Mouse (Mus musculus) lung, embryonic 15.5 days (tissue): ENCODE measurements around the gene Apln. TPM values are rescaled to one million over a fixed set of nuclear protein-coding genes. Genes with fewer than 3 reads are reported as not detected.

Experiments used
- ATAC-seq: fragments of 200-750 bp; cut with Nextera tagmentation; 2 replicates; pipeline ENCODE4 v1.8.0; 2017; ENCODE audit warnings: moderate number of reproducible peaks, borderline replicate concordance; ENCODE audit not compliant: low FRiP score, low TSS enrichment; ENCODE audit errors: extremely low read depth
- H3K27ac ChIP-seq: fragments of 300-500 bp; sonication (generic); 2 replicates; pipeline ENCODE4 v1.5.1; 2015; ENCODE audit warnings: moderate library complexity, mild to moderate bottlenecking, inconsistent platforms
- H3K27me3 ChIP-seq: fragments of 300-500 bp; sonication (generic); 2 replicates; pipeline ENCODE4 v1.6.1; 2015; ENCODE audit warnings: inconsistent platforms
- H3K36me3 ChIP-seq: fragments of 300-500 bp; sonication (generic); 2 replicates; pipeline ENCODE4 v1.6.1; 2015; ENCODE audit warnings: inconsistent platforms
- H3K4me1 ChIP-seq: fragments of 300-500 bp; sonication (generic); 2 replicates; pipeline ENCODE4 v1.6.1; 2015; ENCODE audit warnings: inconsistent platforms
- H3K4me2 ChIP-seq: fragments of 300-500 bp; sonication (generic); 2 replicates; pipeline ENCODE4 v1.6.1; 2015; ENCODE audit warnings: inconsistent platforms, mild to moderate bottlenecking, moderate library complexity
- H3K4me3 ChIP-seq: fragments of 300-500 bp; sonication (generic); 2 replicates; pipeline ENCODE4 v1.5.1; 2015; ENCODE audit warnings: mild to moderate bottlenecking, inconsistent platforms
- H3K9ac ChIP-seq: fragments of 300-500 bp; sonication (generic); 2 replicates; pipeline ENCODE4 v1.6.1; 2015; ENCODE audit warnings: inconsistent platforms
- H3K9me3 ChIP-seq: fragments of 300-500 bp; sonication (generic); 2 replicates; pipeline ENCODE4 v1.6.1; 2016; ENCODE audit warnings: inconsistent platforms
- WGBS: fragments of 180-500 bp; shearing (Covaris S2); methylation state at CpG from one replicate; pipeline ENCODE4 v1.1.7; 2015; 5-methylcytosine and 5-hydroxymethylcytosine counted together
- polyA plus RNA-seq: library from polyadenylated mRNA; unstranded; fragments of >200 nt; fragmentation: Nextera tagmentation; extraction: Ambion mirVana; gene quantifications from 2 replicates; pipeline ENCODE4 v1.2.1, GENCODE M21; 2015

The Apln gene
- polyA plus RNA-seq, 1 experiment from 2014 or later = 13.4 TPM

GRCm38 (mm10) chrX:48046315-48046714 lies 11.7 kb upstream of the Apln start:
- Histone ChIP-seq H3K27ac (no peak overlapping the region), H3K27me3 (no peaks in the 10 kb centered on the region), H3K9ac (no peak overlapping the region), H3K4me1 (no peaks in the 10 kb centered on the region), H3K36me3 (no peaks in the 10 kb centered on the region), H3K4me2 (no peak overlapping the region), H3K9me3 (no peaks in the 10 kb centered on the region), H3K4me3 (no peak overlapping the region)
- 72% methylated on average over 2 of the region's 2 CpGs for WGBS
- no peak for ATAC-seq

GRCm38 (mm10) chrX:48044261-48044660 lies 9.6 kb upstream of the Apln start:
- 72% methylated on average over 1 of the region's 1 CpGs for WGBS
- no peak overlapping the region for H3K27ac ChIP-seq

GRCm38 (mm10) chrX:48042748-48043147 lies 8.1 kb upstream of the Apln start:
- Histone ChIP-seq H3K9ac (no peak overlapping the region), H3K4me1 (no peaks in the 10 kb centered on the region), H3K27ac (no peak overlapping the region), H3K4me2 (no peak overlapping the region), H3K4me3 (no peak overlapping the region), H3K27me3 (no peaks in the 10 kb centered on the region), H3K9me3 (no peaks in the 10 kb centered on the region), H3K36me3 (no peaks in the 10 kb centered on the region)
- WGBS = 49% methylated on average over 4 of the region's 4 CpGs
- ATAC-seq = no peak

More at GRCm38 (mm10) chrX:48044261-48044660, 9.6 kb upstream of the Apln start:
- H3K9me3 ChIP-seq = no peaks in the 10 kb centered on the region
- H3K4me3 ChIP-seq = no peak overlapping the region
- H3K4me1 ChIP-seq = no peaks in the 10 kb centered on the region
- no peak overlapping the region for H3K4me2 ChIP-seq
- no peaks in the 10 kb centered on the region for H3K27me3 ChIP-seq
- no peaks in the 10 kb centered on the region for H3K36me3 ChIP-seq
- no peak overlapping the region for H3K9ac ChIP-seq
- ATAC-seq = no peak

GRCm38 (mm10) chrX:48040379-48040778 lies 5.7 kb upstream of the Apln start:
- H3K27ac ChIP-seq = no peak overlapping the region
- ATAC-seq = no peak
- no peaks in the 10 kb centered on the region for H3K36me3 ChIP-seq
- H3K4me3 ChIP-seq = no peak overlapping the region
- no peak overlapping the region for H3K9ac ChIP-seq
- no peaks in the 10 kb centered on the region for H3K4me1 ChIP-seq
- no peak overlapping the region for H3K4me2 ChIP-seq
- 68% methylated on average over 3 of the region's 3 CpGs for WGBS
- H3K27me3 ChIP-seq = no peaks in the 10 kb centered on the region; the same call in 1 of the 2 replicates
- no peaks in the 10 kb centered on the region for H3K9me3 ChIP-seq

GRCm38 (mm10) chrX:48033766-48034143 lies 898 bp downstream of the Apln start:
- peak; percentile 41; the same call in 1 of the 2 replicates for ATAC-seq
- 13% methylated on average over 11 of the region's 11 CpGs for WGBS
- Histone ChIP-seq H3K36me3 (no peaks in the 10 kb centered on the region), H3K27ac (no peak overlapping the region), H3K4me2 (peak overlapping the region; percentile 74), H3K27me3 (no peaks in the 10 kb centered on the region; the same call in 1 of the 2 replicates), H3K9ac (peak overlapping the region; percentile 45; the same call in 1 of the 2 replicates), H3K9me3 (no peaks in the 10 kb centered on the region), H3K4me3 (peak overlapping the region; percentile 49), H3K4me1 (peaks cover 6% of the 10 kb centered on the region)

DNA sequence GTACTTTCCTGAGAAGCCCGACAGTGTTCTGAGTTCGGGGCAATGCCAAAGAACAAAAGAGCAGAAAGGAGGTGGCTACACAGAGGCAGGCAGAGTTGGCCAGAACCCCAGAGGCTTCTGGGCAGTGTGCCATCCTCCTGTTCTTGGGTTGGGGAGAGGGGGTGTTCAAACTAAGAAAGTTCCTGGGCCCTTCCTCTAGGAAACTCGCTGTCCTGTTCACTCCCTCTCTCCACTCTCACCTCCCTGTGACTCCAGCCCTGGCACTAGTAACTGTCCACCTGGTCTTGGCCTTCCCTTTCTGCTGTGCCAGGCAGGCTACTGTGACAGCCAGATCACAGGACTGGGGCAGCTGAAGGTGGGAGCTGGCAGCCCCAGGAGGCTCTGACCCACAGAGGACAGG lies 1.6 kb downstream of the Apln start:
- H3K9me3 ChIP-seq = no peaks in the 10 kb centered on the region
- no peak for ATAC-seq
- WGBS = 41% methylated on average over 3 of the region's 3 CpGs
- H3K4me1 ChIP-seq = peaks cover 6% of the 10 kb centered on the region
- no peak overlapping the region for H3K27ac ChIP-seq
- H3K9ac ChIP-seq = 0 out of 2 replicates have a peak overlapping the region, but pooled peaks have one; percentile 16
- H3K27me3 ChIP-seq = no peaks in the 10 kb centered on the region; the same call in 1 of the 2 replicates
- H3K36me3 ChIP-seq = no peaks in the 10 kb centered on the region
- peak overlapping the region; percentile 74 for H3K4me2 ChIP-seq
- H3K4me3 ChIP-seq = peak overlapping the region; percentile 49

DNA sequence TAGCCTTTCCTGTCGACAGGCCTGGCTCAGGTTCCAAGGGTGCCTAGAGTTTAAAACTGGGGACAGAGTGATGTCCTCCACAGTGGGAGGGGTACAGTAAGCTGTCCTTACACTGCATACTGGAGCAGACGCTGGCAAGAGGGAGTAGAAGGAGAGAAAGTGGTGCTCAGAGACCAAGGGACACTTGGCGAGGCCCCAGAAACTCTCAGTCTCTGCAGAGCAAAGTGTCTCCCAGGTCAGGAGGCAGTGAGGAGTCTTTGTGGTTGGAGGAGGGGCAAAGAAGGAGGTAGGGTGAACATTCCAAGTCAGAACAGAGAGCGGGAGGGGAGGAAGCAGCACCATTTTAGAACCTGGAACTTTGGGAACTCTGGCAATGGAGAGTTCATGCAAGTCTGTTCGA lies 2.8 kb downstream of the Apln start:
- Histone ChIP-seq H3K27me3 (no peaks in the 10 kb centered on the region; the same call in 1 of the 2 replicates), H3K9ac (no peak overlapping the region), H3K27ac (no peak overlapping the region), H3K4me2 (no peak overlapping the region; the same call in 1 of the 2 replicates), H3K36me3 (no peaks in the 10 kb centered on the region), H3K4me1 (peaks cover 6% of the 10 kb centered on the region), H3K9me3 (no peaks in the 10 kb centered on the region), H3K4me3 (no peak overlapping the region)
- ATAC-seq = no peak
- WGBS = 53% methylated on average over 5 of the region's 5 CpGs

DNA sequence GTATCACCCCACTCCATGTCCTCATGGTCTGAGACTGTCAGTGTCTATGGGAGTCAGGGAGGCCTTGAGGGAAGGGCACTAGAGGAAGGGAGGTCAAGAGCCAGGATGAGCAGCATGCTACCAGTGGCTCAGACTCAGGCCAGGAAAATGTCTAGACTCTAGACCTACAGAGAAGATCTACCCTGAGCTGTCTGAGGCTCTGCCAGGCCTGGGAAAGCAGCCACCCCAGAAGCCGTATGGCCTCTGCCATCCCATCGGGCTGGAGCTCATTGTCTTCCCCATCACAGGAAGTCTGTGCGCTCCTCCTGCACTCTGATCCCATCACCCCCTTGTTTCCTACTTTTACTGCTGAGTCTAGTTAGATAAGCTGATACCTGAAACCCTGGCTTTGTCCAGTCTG lies 4.1 kb downstream of the Apln start:
- H3K36me3 ChIP-seq = no peaks in the 10 kb centered on the region
- no peak overlapping the region for H3K9ac ChIP-seq
- 79% methylated on average over 3 of the region's 3 CpGs for WGBS
- H3K27ac ChIP-seq = no peak overlapping the region
- no peak overlapping the region for H3K4me2 ChIP-seq
- no peaks in the 10 kb centered on the region for H3K9me3 ChIP-seq
- H3K27me3 ChIP-seq = no peaks in the 10 kb centered on the region; the same call in 1 of the 2 replicates
- no peak for ATAC-seq
- no peak overlapping the region for H3K4me3 ChIP-seq
- H3K4me1 ChIP-seq = peaks cover 6% of the 10 kb centered on the region

DNA sequence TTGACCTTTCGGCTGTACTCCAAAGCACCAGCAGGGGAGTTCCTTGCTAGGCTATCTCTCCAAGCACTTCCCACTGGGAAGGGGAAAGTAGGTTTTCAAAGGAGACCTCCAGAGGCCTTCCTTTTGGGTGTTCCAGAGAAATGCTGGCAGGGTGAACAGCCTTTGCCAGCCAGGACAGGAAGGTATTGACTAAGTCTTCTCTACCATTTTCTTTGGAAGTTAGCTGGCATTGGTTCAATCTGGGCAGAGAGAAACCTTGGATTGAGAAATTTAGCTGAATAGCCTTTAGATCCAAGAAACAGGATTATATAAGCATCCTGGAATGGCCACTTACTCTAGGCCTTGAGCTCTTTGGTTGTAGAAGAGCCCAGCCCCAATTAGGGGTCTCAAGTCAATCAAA lies 11.8 kb downstream of the Apln start:
- no peak overlapping the region for H3K4me3 ChIP-seq
- no peak for ATAC-seq
- no peaks in the 10 kb centered on the region for H3K4me1 ChIP-seq
- 78% methylated on average over 1 of the region's 1 CpGs for WGBS
- H3K9me3 ChIP-seq = no peaks in the 10 kb centered on the region
- H3K36me3 ChIP-seq = no peaks in the 10 kb centered on the region
- H3K4me2 ChIP-seq = no peak overlapping the region
- H3K27me3 ChIP-seq = peaks cover 7% of the 10 kb centered on the region; the same call in 1 of the 2 replicates
- H3K27ac ChIP-seq = no peak overlapping the region
- no peak overlapping the region for H3K9ac ChIP-seq

GRCm38 (mm10) chrX:48019940-48020339 lies 14.7 kb downstream of the Apln start:
- no peak overlapping the region for H3K4me2 ChIP-seq
- ATAC-seq = no peak
- no peaks in the 10 kb centered on the region for H3K4me1 ChIP-seq
- no peaks in the 10 kb centered on the region for H3K36me3 ChIP-seq
- H3K4me3 ChIP-seq = no peak overlapping the region
- peaks cover 7% of the 10 kb centered on the region; the same call in 1 of the 2 replicates for H3K27me3 ChIP-seq
- 16% methylated on average over 5 of the region's 5 CpGs for WGBS
- H3K9me3 ChIP-seq = no peaks in the 10 kb centered on the region
- no peak overlapping the region for H3K9ac ChIP-seq
- no peak overlapping the region for H3K27ac ChIP-seq

DNA sequence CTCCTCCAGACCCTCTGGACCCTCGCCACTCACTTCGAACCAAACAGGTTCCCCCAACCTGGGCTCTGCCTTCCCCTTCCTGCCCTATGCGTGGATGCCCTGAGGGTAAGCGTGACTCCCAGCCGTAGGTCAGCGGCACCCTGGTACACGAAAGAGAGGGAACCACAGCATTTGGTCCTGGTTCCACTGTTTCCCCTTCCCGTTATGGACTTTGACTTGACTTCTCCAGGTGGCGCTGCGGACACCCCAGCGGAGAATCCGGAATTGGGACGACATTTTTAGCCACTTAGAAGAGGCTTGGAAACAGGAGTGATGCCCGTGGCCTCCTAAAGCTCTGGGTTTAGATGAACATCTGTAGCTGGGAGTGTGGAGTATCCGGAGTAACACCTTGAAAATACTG lies 15.3 kb downstream of the Apln start:
- Histone ChIP-seq H3K9ac (no peak overlapping the region), H3K9me3 (no peaks in the 10 kb centered on the region), H3K27ac (no peak overlapping the region), H3K36me3 (no peaks in the 10 kb centered on the region), H3K4me1 (no peaks in the 10 kb centered on the region), H3K27me3 (peaks cover 7% of the 10 kb centered on the region; the same call in 1 of the 2 replicates), H3K4me2 (no peak overlapping the region), H3K4me3 (no peak overlapping the region)
- 37% methylated on average over 15 of the region's 15 CpGs for WGBS
- no peak for ATAC-seq

GRCm38 (mm10) chrX:48016906-48017601 lies 17.6 kb downstream of the Apln start:
- 51% methylated on average over 7 of the region's 7 CpGs for WGBS
- no peak for ATAC-seq

More at GRCm38 (mm10) chrX:48016906-48017601, 17.6 kb downstream of the Apln start:
- no peaks in the 10 kb centered on the region for H3K9me3 ChIP-seq
- peaks cover 7% of the 10 kb centered on the region; the same call in 1 of the 2 replicates for H3K27me3 ChIP-seq
- H3K27ac ChIP-seq = no peak overlapping the region
- no peaks in the 10 kb centered on the region for H3K4me1 ChIP-seq
- no peak overlapping the region for H3K4me3 ChIP-seq
- no peak overlapping the region for H3K9ac ChIP-seq
- H3K36me3 ChIP-seq = no peaks in the 10 kb centered on the region
- H3K4me2 ChIP-seq = no peak overlapping the region
